Mouse (Mus musculus) thymus, adult 18-20 months (tissue): ENCODE data around the gene Gan.

Source experiments
- DNase-seq, 2 experiments: peaks; one replicate each; pipeline ENCODE4 v3.0.0; 2022; ENCODE audit warnings: mixed read lengths in 2 of 2

The Gan gene

DNA sequence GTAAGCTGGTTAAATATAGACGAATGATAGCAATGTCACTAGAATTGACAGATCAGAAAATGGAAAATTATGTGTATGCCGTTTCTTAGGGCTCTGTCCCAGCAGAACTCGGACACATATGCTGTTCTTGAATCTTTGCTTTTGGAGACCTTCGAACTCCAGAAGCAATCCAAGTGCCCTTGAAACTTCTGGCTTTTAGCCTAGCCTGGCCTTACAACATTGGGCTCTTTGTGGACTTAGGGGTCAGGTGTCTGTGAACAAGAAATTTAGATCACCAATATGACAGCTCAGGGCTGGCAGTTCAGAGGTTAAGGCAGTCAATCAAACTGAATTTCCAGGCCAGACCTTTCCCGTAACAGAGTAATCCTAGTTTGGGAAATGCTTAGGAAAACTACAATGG is 1.1 kb downstream of the Gan start:
- no peak for DNase-seq

DNA sequence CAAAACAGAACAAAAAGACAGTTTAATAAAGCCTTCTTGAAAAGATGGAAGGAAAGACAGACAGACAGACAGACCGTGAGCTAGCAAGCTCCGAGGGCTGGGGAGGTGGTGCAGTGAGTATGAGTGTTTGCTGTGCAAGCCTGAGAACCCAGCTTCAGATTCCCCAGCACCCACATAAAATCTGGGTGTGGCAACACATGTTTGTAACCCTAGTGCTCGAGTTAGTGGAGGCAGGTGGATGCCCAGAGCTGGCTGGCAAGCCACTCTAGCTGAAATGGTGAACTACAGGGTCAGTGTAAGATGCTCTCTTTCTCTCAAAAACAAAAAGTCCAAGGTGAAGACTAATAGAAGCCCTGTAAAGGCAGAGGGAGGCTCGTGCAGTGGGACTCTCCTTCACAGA is 7.0 kb downstream of the Gan start:
- DNase-seq, result no peak

DNA sequence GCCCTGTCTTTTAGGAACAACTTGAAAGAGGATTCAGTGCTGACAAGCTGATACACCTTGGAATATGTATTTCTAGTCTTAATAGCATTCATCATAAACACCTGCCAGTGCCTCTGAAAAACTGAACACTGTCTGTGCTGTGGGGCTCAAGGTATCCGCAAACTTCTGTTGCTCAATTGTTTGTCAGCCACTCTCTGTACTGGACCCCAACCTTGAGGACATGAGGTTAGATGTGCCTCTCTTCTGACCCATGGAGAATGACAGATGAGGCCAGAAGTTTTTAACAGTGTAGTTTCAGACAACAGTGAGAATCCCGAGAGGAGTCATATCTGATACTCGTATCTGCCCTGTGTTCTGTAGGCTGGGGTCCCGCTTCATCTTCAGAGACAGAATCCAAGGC is 7.6 kb downstream of the Gan start:
- no peak for DNase-seq

DNA sequence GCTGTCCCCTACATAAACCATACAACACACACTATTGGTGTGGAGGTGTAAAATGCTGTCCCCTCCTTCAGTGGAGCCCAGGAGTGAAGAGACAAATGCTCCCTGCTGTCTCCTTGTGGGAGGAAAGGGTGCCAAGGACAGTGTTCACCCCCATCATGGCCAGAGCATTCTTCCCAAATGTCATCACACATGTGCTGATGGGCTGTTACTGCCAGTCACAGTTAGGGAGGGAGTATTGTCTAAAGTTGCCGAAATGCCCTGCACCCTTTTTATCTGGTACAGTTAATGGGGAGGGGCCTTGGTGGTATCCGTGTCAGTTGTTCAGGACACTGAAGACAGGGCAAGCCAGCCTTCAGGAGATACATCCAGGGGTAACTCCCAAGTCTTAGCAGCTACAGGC is 8.6 kb downstream of the Gan start:
- no peak for DNase-seq

DNA sequence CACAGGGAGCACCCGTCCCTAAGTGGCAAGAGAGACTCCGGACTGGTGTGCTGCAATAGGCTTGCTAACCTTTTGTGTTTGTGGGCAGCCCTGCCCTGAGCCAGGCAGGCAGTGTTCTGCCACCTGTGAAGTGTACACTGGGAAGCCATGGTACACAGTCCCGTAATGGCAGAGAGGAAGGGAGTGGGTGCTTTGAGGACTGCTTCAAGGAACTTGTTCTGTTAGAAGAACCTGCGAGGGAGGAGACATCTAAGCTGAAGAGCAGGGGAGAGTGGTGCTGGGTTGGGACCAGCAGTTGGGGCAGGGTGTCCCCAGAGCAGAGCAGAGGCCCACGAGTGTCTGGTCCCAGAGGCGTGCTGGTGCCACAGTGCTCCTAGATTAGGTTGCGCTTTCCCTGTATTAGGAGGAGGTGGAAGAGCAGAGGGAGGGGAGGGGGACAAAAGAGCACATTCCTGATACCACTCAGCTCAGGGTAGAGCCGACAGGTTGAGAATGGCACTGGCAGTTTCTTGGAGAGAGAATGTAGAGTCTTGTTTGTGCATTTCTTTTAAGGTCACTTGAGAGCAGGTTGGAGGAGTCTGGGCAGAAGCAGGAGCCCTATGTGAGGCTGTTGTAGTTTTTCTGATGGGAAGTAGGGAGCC is 9.4 kb downstream of the Gan start:
- no peak for DNase-seq

DNA sequence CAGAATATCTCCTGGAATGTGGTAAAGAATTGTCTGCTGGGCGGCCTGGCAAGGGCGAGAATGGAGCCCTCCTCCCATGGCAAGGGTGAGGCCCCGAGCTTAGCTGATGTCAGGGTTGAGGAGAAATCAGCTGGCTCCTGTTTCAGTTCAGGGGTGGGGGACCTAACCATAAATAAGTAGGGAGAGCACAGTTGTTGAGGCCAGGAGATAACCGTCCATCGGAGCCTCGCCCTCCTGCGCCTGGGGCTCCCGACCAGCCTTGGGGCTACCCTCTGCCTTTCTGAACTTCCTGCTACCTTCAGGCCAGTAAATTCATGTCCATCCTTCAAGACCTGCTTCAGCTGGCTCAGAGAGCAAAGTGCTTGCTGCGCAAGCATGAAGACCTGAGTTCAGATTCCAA is 10.4 kb downstream of the Gan start:
- no peak for DNase-seq

DNA sequence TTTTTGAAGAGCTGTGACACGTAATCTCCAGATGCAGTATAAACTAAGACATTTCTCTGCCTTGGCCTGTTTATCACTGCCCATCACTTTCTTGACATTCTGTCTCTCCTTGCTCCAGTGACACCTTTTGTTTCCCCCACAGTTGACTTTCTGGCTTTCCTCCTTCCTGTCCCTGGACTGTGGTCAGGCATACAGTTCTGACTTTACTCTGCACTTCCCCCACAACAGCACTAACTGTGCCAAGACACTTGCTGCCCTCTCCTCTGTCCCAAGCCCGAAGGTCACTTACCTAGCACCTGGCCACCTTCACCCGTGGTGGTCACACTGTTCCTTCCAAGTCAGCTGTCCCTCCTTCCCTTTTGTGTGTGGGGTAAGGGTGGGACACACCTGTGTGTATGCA is 13.9 kb downstream of the Gan start:
- no peak for DNase-seq

DNA sequence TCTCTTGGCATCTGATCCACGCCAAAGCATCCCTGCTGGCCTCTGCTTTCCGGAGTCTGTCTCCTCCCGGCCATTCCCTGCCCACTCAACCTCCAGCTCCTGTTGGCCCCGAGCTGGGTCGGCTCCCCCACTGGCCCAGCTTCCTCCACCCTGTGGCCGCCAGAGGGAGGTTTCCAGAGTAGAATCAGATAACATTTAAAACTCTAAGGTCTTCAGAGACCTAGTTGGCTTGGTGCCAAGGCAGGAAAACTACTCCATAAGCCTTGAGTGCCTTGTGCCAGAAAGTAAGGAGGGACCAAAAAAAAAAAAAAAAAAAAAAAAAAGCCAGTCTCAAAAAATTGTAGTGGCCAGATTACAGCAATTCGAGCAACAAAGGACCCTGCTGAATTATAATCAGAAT is 15.0 kb downstream of the Gan start:
- no peak for DNase-seq

DNA sequence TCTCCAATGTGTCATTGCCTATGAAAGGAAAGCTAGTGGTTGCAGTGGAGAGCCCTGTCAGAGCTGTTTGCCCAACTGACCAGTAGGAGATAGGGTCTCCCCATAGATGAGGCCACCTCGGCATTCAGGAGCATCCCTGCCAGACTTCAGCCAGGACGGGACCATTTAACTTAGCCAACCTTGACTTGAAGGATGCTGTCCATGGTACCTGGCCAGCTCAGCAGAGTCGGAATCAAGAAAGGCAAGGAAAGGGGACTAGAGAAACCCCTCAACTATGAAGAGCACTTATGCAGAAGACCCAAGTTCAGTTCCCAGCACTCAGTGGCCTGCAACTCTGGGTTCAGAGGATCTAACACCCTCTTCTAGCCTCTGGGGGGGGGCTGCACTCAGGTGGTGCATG is 15.8 kb downstream of the Gan start:
- DNase-seq, result no peak

DNA sequence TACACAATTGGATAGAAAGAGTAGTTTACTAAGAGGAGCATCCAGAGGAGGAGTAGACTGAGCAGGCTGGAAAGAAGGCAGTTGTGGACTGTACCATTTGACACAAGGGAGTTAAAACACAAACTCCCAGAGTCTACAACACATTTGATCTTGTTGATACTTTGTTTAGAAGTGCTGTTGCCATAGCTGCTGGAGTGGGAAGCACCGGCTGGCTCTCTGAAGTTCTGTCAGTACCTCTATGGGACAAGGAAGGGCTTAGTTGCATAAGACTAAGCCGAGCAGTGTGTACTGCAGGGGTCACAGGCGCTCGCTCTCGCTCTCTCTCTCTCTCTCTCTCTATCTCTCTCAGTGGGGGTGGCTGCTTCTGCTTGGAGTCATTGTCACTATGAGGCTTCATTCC is 16.6 kb downstream of the Gan start:
- DNase-seq, result no peak

DNA sequence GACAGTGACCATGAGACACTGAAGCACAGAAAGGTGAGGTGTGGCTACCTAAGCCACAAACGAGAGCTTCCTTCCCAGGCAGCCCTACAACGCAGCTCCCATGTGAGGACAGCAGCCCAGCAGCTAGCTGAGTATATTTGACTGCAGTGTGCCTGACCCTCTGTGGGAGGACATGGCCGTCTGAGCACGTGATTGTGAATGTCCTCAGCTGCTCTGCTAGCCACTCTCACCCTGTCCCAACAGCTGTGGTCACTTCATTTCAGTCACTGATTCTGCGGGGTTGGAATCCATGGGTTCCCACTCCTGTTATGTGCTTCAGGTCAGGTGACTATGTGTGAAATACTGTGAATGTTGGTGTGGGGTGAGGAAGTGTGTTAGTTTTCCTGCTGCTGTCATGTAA is 18.4 kb downstream of the Gan start:
- no peak for DNase-seq

DNA sequence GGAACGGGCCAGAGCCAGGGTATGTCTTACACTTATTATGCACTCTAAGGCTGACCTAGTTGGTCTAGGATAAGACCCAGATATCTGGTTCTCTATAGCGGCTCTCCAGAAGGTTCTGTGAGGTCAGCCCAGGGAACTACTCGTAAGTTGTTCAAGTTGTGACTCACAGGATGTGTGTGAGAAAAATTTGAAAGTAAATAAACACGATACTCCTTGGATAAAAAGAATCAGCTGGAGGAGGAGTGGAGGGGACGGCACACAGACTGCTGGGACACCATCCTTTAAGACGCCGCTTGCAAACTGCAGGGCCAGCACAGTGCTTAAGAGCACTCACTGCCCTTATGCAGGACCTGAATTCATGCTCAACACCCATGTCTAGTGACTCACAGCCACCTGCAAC is 19.3 kb downstream of the Gan start:
- no peak for DNase-seq

DNA sequence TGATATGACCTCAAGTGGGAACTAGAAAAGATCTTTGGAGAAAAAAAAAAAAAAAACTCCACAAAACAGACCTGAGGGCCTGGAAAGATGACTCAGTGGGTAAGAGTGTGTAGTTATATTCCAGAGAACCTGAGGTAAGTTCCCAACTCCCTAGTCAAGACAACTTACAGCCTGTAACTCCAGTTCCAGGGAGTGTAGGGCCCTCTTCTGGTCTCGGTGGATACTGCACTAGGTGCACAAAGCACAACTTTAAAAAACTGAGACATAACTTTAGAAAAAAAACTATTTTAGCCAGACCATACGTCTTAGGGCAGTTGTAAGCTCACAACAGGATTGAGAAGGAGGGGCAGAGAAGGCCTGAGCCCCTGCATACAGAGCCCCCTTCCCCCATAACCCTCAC is 20.1 kb downstream of the Gan start:
- DNase-seq, result no peak

DNA sequence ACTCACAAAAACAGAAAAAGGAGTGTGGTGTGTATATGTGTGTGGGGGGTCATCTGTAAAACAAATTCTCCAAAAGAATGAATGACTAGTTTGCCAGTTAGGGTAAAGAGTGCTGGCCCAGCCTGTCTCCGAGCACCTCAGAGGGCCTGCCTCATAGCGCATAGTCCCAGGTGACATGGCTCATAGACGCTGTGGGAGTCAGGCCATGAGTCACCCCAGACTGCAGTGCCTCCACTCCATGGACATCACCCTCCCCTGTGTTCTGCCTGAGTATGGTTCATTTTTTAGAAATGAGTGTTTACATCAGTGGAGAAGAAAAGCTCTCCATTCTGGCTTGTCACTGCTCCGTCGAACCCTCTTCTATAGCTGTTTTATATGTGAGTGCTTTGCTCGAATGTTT is 20.7 kb downstream of the Gan start:
- no peak for DNase-seq

DNA sequence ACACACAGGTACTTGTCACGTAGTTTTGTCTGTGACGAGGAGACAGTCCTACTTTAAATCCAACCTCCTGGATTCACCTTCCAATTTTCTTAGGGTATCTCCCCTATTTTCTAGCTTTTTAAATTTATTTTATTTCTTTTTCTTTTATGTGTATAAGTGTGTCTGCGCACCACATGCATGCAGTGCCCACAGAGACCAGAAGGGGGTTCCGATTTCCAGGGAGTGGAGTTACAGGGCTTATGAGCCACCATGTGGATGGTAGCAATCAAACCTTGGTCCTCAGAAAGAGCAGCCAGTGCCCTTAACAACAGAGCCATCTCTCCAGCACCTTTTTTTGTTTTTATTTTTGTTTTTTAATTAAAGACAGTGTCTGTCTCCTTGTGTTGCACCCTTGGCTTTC is 24.8 kb downstream of the Gan start:
- DNase-seq, result no peak

DNA sequence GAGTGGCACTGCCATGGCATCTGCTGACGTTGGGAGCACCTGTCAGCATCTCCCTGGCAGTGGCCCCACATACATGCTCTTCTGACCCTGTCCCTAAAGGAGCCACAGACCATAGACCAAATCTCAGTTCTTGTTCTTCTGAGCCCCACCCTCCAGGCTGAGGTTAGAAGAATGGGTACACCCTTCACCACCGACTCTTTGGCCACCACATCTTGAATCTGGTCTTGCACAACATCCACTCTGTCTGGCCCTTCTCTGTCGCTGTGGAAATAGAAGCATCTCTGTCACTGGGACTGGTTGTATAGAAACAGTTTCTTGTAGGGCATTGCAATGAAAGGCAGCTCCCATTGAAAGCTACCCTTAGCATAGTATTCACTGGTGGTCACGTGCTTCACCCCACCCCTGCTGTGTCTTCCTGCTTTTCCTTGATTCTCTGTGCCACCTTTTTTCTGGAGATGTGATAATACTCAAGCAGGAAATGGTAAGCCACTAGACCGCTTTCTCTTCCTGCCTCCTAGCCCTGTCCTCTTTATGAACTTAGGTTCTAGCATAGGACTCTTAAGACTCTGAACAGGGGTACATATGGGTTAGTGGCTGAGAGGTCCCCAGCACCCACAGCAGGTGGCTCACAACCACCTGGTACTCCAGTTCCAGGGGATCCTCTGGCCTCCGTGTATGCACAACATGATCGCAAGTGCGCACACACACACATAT is 25.9 kb downstream of the Gan start:
- DNase-seq, result no peak

DNA sequence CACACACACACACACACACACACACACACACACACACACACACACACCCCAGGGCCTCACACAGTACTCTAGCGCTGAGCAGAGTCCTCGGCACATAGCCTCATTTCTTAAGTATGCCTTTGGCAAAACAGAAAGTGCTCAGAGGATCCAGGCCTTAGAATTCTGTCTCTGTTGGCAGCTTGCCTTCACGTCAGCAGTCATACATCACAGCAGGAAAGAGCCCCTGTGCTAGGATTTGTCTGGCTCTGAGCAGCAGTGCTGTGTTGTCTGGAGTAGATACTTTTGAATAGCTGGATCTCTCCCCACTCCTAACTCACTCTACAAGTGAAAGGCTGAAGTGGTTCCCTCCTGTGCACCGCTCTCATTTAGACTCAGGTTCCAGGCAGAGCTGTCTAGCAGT is 36.4 kb downstream of the Gan start:
- DNase-seq, result no peak

DNA sequence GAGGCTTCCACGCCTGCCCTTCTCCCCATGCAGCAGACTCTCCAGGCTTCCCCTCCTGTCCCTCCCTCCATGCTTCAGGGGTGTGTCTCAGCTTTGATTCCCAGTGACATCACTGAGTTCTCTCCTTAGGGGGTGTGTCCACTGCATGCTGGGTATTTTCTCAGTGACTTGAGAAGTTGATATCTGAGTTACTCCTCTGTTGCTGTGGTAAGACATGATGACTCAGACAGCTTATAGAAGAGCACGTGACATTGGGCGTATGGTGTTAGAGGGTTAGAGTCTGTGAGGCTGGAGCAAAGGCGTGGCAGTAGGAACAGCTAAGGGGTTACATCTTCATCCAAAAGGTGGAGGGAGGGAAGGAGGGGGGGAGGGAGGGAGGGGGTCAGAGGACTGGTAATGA is 38.7 kb downstream of the Gan start:
- no peak for DNase-seq

DNA sequence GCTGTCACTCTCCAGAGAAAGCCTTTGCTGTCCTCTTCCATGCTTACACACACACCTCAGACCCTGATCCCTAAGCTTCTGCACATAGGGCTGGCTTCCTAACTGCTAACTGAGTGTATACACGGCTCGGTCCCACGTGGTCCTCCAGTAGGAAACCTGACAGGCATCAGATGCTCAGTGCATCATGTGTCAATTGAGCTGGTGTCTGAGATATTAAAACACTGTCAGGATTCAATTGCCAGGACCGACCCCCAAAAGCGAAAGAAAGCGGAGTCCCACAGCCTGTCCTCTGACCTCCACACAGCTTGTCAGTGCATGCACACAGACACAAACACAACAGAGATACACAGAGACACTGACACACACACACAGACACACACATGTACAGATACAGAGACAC is 39.6 kb downstream of the Gan start:
- no peak for DNase-seq

DNA sequence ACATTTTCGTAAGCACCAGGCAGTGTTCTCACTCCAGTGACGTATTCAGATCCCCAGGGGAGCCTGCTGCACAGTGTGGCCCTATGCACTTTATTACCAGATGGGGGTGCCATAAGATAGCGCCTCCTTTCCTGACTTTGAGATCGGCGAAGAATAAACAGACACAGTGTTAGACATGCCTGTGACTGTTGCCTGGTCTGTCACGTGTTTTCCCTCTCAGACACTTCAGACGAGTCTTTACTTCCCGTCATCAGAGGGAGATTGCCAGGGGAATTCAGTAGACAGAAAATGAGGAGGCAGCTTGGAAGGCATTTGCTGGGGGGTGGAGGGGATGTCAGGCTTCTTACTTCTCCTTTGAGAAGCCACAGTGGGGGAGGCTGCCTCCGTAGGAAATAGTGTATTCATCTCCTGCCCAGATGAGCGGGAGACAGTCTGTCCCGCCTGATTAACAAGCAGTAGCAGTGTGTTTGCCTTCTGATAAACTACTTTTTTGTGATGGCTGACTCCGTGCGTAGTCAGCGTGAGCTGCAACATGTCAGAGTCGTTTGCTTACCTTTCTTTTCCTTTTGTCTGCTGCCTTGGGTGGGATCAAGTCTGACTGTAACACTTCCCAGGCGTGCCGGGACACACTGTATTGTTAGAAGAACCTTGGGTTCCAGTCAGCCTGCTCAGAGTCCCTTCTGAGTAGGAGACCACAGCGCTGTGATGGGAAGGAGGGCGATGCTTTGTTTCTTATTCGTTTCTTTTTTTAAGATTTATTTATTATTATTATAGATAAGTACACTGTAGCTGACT is 40.4 kb downstream of the Gan start:
- peak; percentile 47 to 69 for DNase-seq

DNA sequence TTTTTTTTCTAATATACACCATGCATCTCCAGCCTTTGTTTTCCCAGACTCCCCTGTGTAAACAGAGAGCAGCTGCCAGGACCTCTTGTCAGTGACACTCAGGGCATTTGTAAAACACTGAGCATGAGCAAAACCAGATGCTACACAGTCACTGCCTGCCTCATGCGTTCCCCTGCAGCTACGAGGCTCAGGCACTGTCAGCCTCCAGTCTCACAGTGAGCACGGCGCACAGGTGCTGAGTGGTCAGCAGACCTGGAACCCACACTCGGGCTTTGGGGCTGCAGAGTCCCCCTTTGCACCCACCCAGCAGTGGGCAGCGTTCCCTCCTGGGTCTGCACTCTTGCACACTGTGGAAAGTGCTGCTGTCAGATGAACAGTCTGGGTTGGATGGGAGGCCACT is 41.7 kb downstream of the Gan start:
- DNase-seq, result no peak

DNA sequence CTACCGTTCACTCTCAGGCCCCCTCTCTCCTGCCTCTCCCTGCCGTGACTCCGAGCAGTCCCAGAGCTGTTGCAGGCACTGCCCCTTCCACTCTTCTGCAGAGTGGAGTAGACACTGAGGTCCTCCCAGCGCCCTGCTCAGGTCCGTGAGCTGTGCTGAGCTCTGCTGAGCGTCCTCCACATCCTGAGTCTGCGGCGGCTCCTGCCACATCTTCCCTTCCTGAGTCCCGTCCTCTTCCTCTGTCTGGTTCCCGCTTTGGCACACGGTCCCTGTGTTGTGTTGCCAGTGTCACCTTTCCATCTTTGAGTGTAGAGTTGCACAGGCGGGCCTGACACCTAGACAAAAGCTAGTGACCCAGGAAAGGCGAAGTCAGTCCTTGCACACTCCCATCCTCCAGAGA is 42.4 kb downstream of the Gan start:
- no peak for DNase-seq

DNA sequence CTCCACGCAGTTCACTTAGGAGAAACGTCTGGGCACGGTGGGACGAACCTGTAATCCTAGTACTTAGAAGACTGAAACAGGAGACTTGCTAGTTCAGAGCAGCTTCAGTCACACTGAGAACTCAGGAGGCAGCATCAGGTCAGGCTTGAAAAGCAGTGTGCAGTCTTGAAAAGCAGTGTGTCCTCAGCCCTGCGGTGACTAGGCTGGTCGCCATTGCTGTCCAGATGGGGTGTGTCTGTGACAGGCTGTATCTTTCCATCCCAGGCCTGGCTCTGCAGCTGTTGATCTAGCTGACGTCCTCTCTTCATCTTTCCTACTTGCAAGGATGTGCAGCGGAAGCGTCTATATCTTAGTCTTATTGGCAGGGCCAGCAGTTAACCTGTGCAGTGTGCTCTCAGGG is 42.9 kb downstream of the Gan start:
- DNase-seq, result no peak
